Mouse (Mus musculus): ENCODE measurements around the gene Epgn. TPM values are rescaled to one million over a fixed set of nuclear protein-coding genes. Genes with fewer than 3 reads are reported as not detected.
A peak's percentile ranks its signal among the peaks of the same experiment; 100 is the strongest.

Gene Epgn
- polyA plus RNA-seq (2015; fragmentation: Nextera tagmentation; extraction: Ambion mirVana) = 0.19 and 0.31 TPM in 2 replicates

DNA sequence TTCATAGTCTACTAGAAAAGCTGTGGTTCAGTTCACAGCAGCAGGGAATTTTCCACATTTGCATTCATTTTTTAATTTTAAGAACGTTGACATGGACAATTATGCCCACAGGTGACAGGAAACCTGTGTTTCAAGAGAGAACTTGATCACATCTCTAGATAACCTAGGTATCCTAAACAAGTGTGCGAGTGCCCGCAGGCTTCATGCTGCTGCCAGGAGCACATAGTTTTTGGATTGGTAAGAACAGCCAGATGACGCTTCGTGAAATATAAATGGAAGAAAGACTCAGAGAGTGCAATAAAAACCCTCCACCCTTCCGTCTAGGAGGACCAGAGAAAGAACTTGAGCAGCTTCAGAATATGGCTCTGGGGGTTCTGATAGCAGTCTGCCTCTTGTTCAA, at the start of gene Epgn:
Gene Epgn, plus strand, starts transcription at position 301 of the 400 bp plus-strand sequence.
- Histone ChIP-seq H3K4me2 (replicated peaks) (no peak within 1 kb of the TSS), H3K36me3 (no peaks in the 10 kb centered on the region), H3K27me3 (no peaks in the 10 kb centered on the region), H3K4me3 (no peak within 1 kb of the TSS), H3K4me1 (no peaks in the 10 kb centered on the region), H3K27ac (replicated peaks) (no peak within 1 kb of the TSS), H3K9me3 (no peaks in the 10 kb centered on the region), H3K9ac (replicated peaks) (no peak within 1 kb of the TSS)
- no peak for ATAC-seq (replicated peaks)
- WGBS = 91% methylated on average over 6 of the region's 6 CpGs

DNA sequence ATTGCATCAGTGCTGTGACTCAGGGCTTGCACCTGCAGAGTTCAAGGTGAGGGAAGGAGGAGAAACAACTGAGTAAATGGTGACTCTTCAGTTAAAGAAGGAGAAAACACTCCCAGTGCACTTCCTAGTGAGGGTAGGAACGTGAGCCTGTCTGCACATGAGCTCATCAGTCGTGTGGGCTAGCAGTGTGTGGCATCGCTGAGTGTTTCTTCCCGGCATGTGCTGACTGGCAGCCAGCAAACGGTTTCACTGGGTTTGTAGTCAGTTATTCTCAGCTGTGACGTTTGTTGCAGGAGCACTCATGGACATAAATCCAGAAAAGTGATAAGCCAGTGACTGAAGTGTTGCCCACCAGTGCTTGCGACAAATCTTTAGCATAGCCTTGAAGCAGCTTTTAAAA, 47.0 kb upstream of the Epgn start:
- no peaks in the 10 kb centered on the region for H3K36me3 ChIP-seq

DNA sequence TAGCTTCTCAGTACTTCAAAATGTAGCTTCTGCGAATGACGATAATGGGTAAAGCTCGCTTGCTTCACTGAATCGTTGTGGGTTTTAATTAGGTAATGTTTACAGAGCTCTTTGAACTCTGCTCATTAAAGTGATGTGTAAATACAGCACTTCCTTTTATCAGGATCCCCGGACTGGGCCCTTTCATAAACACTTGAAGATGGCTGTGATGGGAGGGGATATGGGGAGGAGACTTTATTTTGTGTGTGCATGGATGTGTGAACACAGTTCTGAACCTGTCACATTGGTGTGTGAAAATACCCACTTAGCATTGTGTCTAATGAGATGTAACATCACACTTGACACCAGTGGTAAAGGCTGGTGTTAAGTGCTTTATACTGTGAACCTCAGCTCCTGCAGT, 39.7 kb upstream of the Epgn start:
- 15% methylated on average over 5 of the region's 5 CpGs for WGBS
- peak; percentile 96 for ATAC-seq (replicated peaks)
- no peak overlapping the region for H3K27ac ChIP-seq (replicated peaks)

More for the DNA sequence above, 47.0 kb upstream of the Epgn start:
- Histone ChIP-seq H3K27me3 (no peaks in the 10 kb centered on the region), H3K4me3 (no peak overlapping the region), H3K27ac (replicated peaks) (no peak overlapping the region), H3K4me2 (replicated peaks) (no peak overlapping the region), H3K9ac (replicated peaks) (no peak overlapping the region), H3K9me3 (no peaks in the 10 kb centered on the region), H3K4me1 (no peaks in the 10 kb centered on the region)
- 86% methylated on average over 7 of the region's 7 CpGs for WGBS
- ATAC-seq (replicated peaks) = no peak

DNA sequence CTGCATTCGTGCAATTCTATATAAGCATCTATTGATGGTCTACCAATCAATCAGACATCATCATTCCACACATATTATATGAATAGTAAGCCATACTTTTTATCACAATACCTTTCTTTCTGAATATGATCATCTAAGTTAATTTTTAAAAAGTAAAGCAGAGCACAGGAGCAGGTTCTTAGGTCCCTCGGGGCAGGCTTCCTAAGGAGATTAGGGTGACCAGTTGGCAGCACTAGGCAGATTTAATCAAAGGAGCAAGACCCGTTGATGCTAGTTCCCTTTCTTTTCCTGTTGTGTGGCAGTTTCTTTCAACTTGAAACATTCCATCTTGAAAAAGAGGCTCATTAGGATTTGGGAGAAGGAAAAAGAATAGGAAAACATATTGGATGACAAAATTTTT, 39.1 kb upstream of the Epgn start:
- no peaks in the 10 kb centered on the region for H3K9me3 ChIP-seq

More for the DNA sequence above, 39.7 kb upstream of the Epgn start:
- Histone ChIP-seq H3K36me3 (no peaks in the 10 kb centered on the region), H3K4me3 (no peak overlapping the region), H3K4me1 (peaks cover 10% of the 10 kb centered on the region), H3K27me3 (no peaks in the 10 kb centered on the region), H3K4me2 (replicated peaks) (no peak overlapping the region), H3K9me3 (no peaks in the 10 kb centered on the region), H3K9ac (replicated peaks) (no peak overlapping the region)

DNA sequence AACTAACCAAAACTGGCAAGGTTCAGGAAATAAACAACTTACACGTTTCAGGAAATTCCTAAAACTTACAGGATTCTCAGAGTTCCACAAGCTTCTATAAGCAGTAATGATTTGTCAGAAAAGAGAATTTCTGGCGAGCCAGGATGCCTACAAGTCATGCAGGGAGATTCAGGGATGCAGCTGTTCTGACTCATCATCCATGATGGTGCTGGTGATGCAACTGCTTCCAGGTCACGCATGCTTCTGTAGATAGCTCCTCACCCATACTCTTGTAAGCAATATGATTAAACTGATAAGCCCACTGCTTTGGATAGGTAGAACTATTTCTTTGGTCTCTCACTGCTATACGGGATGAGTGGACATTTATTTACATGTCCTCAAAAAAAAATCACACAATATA, 38.7 kb upstream of the Epgn start:
- H3K27ac ChIP-seq (replicated peaks) = no peak overlapping the region
- WGBS = 76% methylated on average over 4 of the region's 4 CpGs
- peaks cover 10% of the 10 kb centered on the region for H3K4me1 ChIP-seq
- no peak overlapping the region for H3K4me2 ChIP-seq (replicated peaks)
- ATAC-seq (replicated peaks) = no peak
- H3K9ac ChIP-seq (replicated peaks) = no peak overlapping the region
- no peaks in the 10 kb centered on the region for H3K36me3 ChIP-seq
- H3K4me3 ChIP-seq = no peak overlapping the region
- H3K9me3 ChIP-seq = no peaks in the 10 kb centered on the region
- H3K27me3 ChIP-seq = no peaks in the 10 kb centered on the region

More for the DNA sequence above, 39.1 kb upstream of the Epgn start:
- no peak overlapping the region for H3K27ac ChIP-seq (replicated peaks)
- peaks cover 10% of the 10 kb centered on the region for H3K4me1 ChIP-seq
- ATAC-seq (replicated peaks) = no peak
- H3K4me3 ChIP-seq = no peak overlapping the region
- H3K4me2 ChIP-seq (replicated peaks) = no peak overlapping the region
- H3K9ac ChIP-seq (replicated peaks) = no peak overlapping the region
- no peaks in the 10 kb centered on the region for H3K36me3 ChIP-seq
- WGBS = 16% methylated on average over 3 of the region's 3 CpGs
- H3K27me3 ChIP-seq = no peaks in the 10 kb centered on the region

DNA sequence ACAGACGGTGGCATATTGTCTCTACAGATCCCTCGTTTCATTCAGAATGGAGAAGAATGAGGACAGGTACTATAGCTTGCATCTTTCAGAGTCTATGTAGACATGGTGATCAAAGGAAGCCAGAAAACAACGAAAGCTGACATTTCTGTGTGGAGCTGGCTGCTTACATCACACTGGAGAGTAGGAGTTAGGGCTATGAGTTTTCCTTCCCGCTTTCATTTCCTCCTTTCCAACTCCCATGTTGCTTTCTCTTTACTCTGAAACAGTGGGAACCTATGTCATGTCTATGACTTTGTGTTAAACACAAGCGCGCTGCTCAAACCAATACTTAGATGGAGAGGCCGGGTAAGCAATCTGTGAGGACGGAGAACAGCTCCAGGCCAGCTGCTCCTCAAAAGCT, 27.3 kb upstream of the Epgn start:
- Histone ChIP-seq H3K4me2 (replicated peaks) (no peak overlapping the region), H3K36me3 (no peaks in the 10 kb centered on the region), H3K27ac (replicated peaks) (no peak overlapping the region), H3K4me3 (no peak overlapping the region), H3K9me3 (no peaks in the 10 kb centered on the region), H3K9ac (replicated peaks) (no peak overlapping the region), H3K27me3 (no peaks in the 10 kb centered on the region), H3K4me1 (no peaks in the 10 kb centered on the region)
- no peak for ATAC-seq (replicated peaks)
- 96% methylated on average over 8 of the region's 8 CpGs for WGBS

DNA sequence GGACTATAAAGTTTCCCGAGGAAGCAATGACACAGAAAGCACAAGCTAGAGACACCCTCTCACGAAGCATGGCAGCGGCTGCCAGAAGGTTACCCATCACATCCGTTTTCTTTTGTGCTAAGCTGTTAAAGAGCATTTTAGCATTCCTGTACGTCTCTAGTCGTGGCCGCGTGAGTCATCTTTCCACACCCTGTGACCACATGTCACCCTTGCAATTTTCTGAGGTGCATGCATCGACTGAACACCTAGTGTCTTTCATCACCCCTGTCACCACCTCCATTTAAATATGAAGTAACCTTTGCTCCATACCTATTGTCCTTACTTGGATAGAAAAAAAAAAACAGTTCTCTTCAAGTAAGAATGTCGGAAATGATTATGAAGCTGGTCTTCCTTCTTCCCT, 12.0 kb upstream of the Epgn start:
- H3K27ac ChIP-seq (replicated peaks) = no peak overlapping the region
- WGBS = 86% methylated on average over 10 of the region's 10 CpGs
- H3K4me3 ChIP-seq = no peak overlapping the region
- ATAC-seq (replicated peaks) = no peak
- no peak overlapping the region for H3K4me2 ChIP-seq (replicated peaks)
- H3K9me3 ChIP-seq = no peaks in the 10 kb centered on the region
- no peaks in the 10 kb centered on the region for H3K27me3 ChIP-seq
- H3K9ac ChIP-seq (replicated peaks) = no peak overlapping the region
- no peaks in the 10 kb centered on the region for H3K4me1 ChIP-seq
- H3K36me3 ChIP-seq = no peaks in the 10 kb centered on the region

DNA sequence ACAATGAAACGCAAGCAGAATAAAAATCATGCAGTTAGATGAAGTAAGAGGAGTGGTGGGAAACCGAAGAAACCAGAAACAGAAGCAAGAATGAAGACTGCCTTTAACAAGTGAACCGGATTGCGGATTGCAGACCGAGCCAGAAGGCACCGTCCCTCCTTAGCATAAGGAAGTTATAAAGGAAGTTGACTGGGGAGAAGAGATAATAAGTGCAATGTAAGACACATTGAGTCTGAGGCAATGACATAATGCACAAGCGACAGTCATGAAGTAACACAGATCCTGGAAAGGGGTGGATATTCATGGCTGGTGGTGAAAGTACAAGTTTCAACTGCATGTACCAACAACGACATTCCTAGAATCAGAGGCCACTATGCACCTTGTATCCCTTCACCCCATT, 4.2 kb upstream of the Epgn start:
- Histone ChIP-seq H3K4me3 (no peak overlapping the region), H3K27ac (replicated peaks) (no peak overlapping the region), H3K4me2 (replicated peaks) (no peak overlapping the region), H3K4me1 (no peaks in the 10 kb centered on the region), H3K9ac (replicated peaks) (no peak overlapping the region), H3K36me3 (no peaks in the 10 kb centered on the region), H3K27me3 (no peaks in the 10 kb centered on the region), H3K9me3 (no peaks in the 10 kb centered on the region)
- no peak for ATAC-seq (replicated peaks)
- 91% methylated on average over 8 of the region's 8 CpGs for WGBS

DNA sequence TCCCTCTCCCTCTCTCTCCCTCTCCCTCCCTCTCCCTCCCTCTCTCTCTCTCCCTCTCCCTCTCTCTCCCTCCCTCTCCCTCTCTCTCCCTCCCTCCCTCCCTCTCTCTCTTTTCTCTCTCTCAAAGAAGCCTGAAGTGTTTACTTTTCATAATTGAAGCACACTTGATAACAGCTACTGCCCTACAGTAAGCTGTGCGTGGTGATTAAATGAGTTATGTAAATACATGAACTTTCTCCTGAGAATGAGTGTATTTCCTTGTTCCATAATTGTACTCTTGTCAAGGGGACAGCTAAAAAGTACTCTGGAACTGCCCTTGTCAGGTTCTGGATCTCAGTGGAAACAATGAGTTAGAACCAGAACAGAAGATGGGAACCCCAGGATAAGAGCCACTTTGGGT, 576 bp downstream of the Epgn start:
- ATAC-seq (replicated peaks) = no peak
- Histone ChIP-seq H3K4me1 (no peaks in the 10 kb centered on the region), H3K36me3 (no peaks in the 10 kb centered on the region), H3K9ac (replicated peaks) (no peak overlapping the region), H3K27ac (replicated peaks) (no peak overlapping the region), H3K4me3 (no peak overlapping the region), H3K4me2 (replicated peaks) (no peak overlapping the region), H3K9me3 (no peaks in the 10 kb centered on the region), H3K27me3 (no peaks in the 10 kb centered on the region)
- WGBS = 83% methylated on average over 1 of the region's 1 CpGs

DNA sequence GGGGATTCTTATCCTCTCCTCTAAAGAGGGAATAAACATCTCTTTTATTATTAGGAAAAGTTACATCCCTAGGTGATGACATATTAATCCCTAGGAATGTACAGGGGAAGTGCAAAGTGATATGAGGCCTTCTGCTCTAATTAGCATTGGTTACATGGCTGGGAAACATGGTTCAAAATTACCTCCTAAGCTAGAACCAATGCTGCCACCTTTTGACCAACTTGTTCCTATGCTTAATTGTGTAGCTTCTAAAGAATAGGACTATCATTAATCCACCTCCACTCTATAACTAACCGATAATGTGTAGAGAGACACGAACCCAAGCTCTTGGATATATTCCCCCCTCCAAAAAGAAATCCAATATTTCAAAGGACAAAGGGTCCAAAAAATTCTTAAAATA, 3.4 kb downstream of the Epgn start:
- ATAC-seq (replicated peaks) = no peak
- Histone ChIP-seq H3K4me2 (replicated peaks) (no peak overlapping the region), H3K4me3 (no peak overlapping the region), H3K36me3 (no peaks in the 10 kb centered on the region), H3K9me3 (no peaks in the 10 kb centered on the region), H3K27me3 (no peaks in the 10 kb centered on the region), H3K9ac (replicated peaks) (no peak overlapping the region), H3K4me1 (no peaks in the 10 kb centered on the region), H3K27ac (replicated peaks) (no peak overlapping the region)
- WGBS = 86% methylated on average over 2 of the region's 2 CpGs

DNA sequence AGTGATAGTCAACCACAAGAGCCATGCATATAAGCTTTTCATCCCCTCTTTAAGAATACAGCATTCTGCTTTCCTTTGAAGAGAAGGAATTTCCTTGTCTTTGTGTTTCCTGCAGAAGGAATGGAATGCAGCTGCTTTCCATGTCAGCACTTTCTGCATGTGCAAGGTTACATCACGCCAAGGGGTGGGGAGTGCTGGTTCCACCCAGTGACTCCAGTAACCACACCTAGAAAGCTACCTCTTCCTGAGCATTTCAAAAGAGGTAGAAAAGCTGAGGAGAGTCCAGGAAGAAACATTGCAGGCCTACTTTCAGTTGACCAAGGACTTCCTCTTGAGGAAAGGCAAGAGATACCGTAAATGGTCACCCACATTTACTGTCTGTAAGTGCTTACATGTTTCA, 8.1 kb downstream of the Epgn start:
- H3K27ac ChIP-seq (replicated peaks) = no peak overlapping the region
- H3K36me3 ChIP-seq = no peaks in the 10 kb centered on the region
- no peaks in the 10 kb centered on the region for H3K9me3 ChIP-seq
- WGBS = 87% methylated on average over 2 of the region's 2 CpGs
- no peak overlapping the region for H3K4me2 ChIP-seq (replicated peaks)
- ATAC-seq (replicated peaks) = no peak
- H3K4me3 ChIP-seq = no peak overlapping the region
- no peak overlapping the region for H3K9ac ChIP-seq (replicated peaks)
- H3K4me1 ChIP-seq = no peaks in the 10 kb centered on the region
- no peaks in the 10 kb centered on the region for H3K27me3 ChIP-seq

DNA sequence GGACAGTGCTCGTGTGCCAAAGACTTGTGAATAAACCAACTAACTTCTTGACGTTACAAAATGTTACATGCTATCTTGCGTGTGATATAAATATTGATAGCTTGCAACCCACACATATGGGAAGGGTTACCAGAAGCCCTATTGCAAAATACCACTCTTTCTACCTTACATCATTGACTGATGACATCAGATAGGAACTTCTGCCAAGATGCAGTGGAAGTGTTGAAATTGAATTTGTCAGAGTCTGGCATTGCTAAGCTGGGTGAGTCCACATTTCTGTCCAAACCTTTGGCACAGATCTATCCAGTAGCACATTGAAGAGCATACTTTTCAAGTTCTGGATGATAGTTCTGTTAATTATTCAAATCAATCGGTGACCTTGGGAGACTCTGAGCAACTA, 9.4 kb downstream of the Epgn start:
- WGBS = 89% methylated on average over 4 of the region's 4 CpGs
- Histone ChIP-seq H3K9ac (replicated peaks) (no peak overlapping the region), H3K27me3 (no peaks in the 10 kb centered on the region), H3K9me3 (no peaks in the 10 kb centered on the region), H3K27ac (replicated peaks) (no peak overlapping the region), H3K4me1 (no peaks in the 10 kb centered on the region), H3K36me3 (no peaks in the 10 kb centered on the region), H3K4me2 (replicated peaks) (no peak overlapping the region), H3K4me3 (no peak overlapping the region)
- ATAC-seq (replicated peaks) = no peak

DNA sequence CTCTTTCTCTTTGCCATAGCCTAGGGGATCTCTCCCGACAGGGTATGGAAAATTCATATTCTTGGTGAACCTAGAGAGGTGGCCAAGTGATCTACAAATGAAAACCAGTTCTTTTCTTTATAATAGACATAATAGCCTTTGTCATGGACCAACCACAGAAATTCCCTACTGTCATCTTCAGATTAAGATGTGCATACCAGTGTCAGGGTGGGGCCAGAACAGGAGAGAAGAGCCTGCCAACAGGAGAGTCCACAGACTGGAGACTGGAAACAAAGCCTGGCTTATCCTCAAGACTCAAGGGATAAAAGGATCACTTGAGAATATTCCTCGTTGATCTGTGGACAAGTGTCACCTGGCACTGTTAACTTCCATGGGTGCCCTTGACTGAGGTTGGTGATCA, 10.5 kb downstream of the Epgn start:
- no peak overlapping the region for H3K4me2 ChIP-seq (replicated peaks)
- H3K9ac ChIP-seq (replicated peaks) = no peak overlapping the region
- H3K27me3 ChIP-seq = no peaks in the 10 kb centered on the region
- H3K9me3 ChIP-seq = no peaks in the 10 kb centered on the region
- no peaks in the 10 kb centered on the region for H3K4me1 ChIP-seq
- no peaks in the 10 kb centered on the region for H3K36me3 ChIP-seq
- H3K27ac ChIP-seq (replicated peaks) = no peak overlapping the region
- no peak overlapping the region for H3K4me3 ChIP-seq
- ATAC-seq (replicated peaks) = no peak
- WGBS = 86% methylated on average over 2 of the region's 2 CpGs

Measured in forebrain, embryonic 15.5 days (tissue).